Mouse (Mus musculus) gastrocnemius, adult 18-20 months (tissue): ENCODE measurements around the gene Serpina3g. TPM values are rescaled to one million over a fixed set of nuclear protein-coding genes. Genes with fewer than 3 reads are reported as not detected.

Experiments
- DNase-seq: peaks from one replicate; pipeline ENCODE4 v3.0.0; 2021; ENCODE audit warnings: low spot score
- total RNA-seq, 2 experiments: library from RNA; stranded (reverse); gene quantifications; 2 replicates each; pipeline ENCODE4 v1.2.3; 2021

Serpina3g gene
- total RNA-seq, 2 experiments from 2014 or later, result 0.39 TPM; not detected in 1

DNA sequence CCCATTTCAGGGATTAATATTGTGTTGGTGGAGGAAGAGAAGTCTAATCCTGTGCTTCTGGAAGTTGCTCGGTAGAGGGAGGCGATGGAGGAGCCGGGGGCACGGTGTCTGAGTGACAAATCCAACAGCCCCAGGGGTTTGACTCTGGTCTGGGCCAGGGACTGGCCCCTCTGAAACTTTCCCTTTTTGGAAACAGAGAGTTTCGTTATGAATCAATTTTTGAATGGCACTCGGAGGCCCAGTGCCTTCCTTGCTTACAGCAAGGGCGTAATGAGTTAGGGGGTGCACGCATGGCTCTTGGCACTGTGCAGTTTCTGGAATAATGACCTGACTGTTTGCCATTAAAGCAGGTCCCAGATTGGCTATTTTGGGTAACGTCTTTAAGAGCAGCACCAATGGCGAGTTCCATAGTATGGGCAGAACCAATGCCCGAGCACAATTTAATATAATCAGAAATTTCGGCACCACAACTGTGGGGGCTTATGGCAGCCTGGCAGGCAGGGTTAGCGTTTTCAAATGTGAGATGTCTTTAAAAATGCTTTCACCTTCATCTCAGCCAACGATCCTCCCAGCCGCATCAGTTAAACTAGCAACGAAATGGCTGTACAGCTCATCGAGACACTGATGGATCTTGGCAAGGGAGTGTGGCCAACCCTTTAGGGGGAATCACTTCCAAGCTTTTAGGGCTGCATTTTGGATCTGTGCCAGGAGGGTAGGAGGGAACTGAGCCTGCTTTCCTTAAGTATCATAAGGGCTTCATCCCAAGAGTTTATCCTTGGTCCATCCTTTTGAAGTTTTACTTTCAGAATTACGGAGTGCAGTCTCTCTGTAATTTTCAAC is 42.4 kb downstream of the Serpina3g start:
- no peak for DNase-seq

GRCm38 (mm10) chr12:104279056-104279435 is 43.0 kb downstream of the Serpina3g start:
- DNase-seq, result no peak

DNA sequence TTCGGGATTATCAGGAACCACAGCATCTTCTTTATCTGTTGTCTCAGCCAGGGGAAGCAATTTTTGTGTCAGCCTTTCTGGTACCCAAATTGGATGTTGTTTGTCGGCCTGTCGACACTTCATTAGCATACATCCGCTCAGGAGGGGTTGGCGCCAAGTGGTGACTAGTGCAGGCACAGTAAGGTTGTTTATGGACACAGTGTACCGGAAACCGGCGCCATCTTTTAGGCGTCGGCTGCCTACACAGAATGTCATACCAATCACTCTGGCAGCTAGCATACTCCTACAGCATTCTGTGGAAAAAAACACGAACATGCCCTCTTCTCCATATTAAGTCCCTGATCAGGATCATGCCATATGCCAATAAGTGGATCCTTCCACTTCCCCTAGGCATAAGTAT is 47.3 kb downstream of the Serpina3g start:
- no peak for DNase-seq

DNA sequence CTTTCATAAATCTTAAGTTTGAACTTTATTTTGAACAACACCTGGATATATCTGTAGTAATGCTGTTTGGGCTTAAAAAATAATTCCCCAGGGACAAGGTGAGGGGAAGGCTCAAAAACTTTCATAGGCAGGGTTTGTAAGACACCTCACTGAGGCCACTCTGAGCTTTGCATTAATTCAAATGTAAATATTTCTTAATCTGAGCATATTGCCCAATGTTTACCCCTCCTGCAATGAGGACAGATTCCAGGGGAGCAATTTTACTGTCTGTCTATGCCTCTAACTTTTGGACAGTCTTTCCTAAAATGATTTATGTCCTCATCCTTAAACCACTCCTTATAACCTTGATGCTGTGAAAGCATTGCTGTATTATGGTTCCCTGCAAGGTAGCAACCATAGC is 52.3 kb downstream of the Serpina3g start:
- no peak for DNase-seq

DNA sequence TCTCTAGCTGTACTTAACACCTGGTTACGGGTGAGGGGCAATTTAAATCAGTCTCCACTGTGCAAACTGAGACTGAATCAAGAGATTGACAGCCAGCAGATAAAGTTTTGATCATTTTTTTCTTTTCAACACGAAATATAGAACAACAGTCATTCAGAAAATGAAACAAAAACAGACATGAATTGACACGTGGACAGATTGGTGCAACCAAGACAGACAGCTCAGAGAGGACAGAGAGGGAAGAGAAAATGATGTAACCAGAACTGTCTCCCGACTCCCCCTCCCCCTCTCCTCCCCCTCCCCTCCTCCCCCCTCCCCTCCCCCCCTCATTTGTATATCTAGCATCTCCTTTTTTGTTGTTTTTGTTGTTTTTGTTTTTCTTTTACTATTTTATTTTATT is 53.8 kb downstream of the Serpina3g start:
- no peak for DNase-seq

Other genes starting within 250 kb of the Serpina3g start
- not detected for gene Serpina11, start 246.3 kb upstream of the Serpina3g start, total RNA-seq
- not detected for gene Serpina9, start 222.5 kb upstream of the Serpina3g start, total RNA-seq
- not detected for gene Serpina12, start 191.8 kb upstream of the Serpina3g start, total RNA-seq
- gene Serpina5, start 135.1 kb upstream of the Serpina3g start, total RNA-seq, result not detected
- gene Serpina3a, start 123.5 kb upstream of the Serpina3g start, total RNA-seq, result not detected
- not detected for gene Serpina3b, start 108.2 kb upstream of the Serpina3g start, total RNA-seq
- 1 to 10 TPM; 1.5 to 1.8 TPM for gene Serpina3c, start 82.4 kb upstream of the Serpina3g start, total RNA-seq
- gene Serpina3f, start 21.7 kb upstream of the Serpina3g start, total RNA-seq, result not detected
- not detected for gene Serpina3i, start 26.9 kb downstream of the Serpina3g start, total RNA-seq
- gene Serpina3j, start 78.3 kb downstream of the Serpina3g start, total RNA-seq, result not detected
- 1 to 10 TPM in 1 of 2 experiments, not detected in 1; 1.9 TPM for gene Serpina3k, start 102.2 kb downstream of the Serpina3g start, total RNA-seq
- gene Serpina3m, start 102.2 kb downstream of the Serpina3g start, total RNA-seq, result under 1 TPM; 0.14 to 0.55 TPM
- gene Serpina3n, start 170.5 kb downstream of the Serpina3g start, total RNA-seq, result 10 to 100 TPM in 1 of 2 experiments, 1 to 10 TPM in 1; 6.6 to 10.6 TPM
- not detected for gene Gsc, start 237.1 kb downstream of the Serpina3g start, total RNA-seq